Mouse (Mus musculus): ENCODE data around the gene Il10rb.

DNA sequence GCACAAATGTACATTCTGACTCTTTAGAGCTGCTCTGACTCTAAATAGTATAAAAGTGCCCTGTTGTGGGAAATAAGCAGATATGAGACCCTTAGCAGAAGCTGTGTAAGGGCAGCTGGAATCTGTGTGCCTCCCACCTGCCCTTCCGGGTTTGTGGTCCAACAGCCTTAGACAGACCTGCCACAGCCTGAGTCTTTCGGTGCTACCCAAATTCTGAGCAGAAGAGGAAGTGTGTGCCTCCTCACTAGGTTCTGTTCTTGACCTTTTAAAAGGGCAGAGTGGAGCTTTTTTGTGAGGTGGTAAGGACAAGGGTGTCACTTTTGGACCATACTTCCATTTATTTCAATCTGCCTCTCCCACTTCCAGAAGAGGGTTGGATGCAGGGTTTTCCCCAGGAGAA, 46.0 kb downstream of the Il10rb start:
- no peak for TF ChIP-seq CTCF (IDR thresholded peaks at IDR 0.05; ENCODE audit: control insufficient read depth, insufficient read depth, insufficient read length)
- TF ChIP-seq USF1 (IDR thresholded peaks at IDR 0.05; ENCODE audit: low read depth) = no peak
- TF ChIP-seq MYOD1 (IDR thresholded peaks at IDR 0.05; ENCODE audit: control insufficient read depth, insufficient read length, low read depth) = no peak
- TF ChIP-seq MAX (IDR thresholded peaks at IDR 0.05) = no peak

All from C2C12 (cell line).